Mouse (Mus musculus): ENCODE results near the gene Gm11060. TPM values are rescaled to one million over a fixed set of nuclear protein-coding genes. Genes with fewer than 3 reads are reported as not detected.

The Gm11060 gene
- not detected in 2 replicates for polyA plus RNA-seq (2015; fragmentation: Nextera tagmentation; extraction: Ambion mirVana)

- peaks cover 21% of the 10 kb centered on the region for H3K4me1 ChIP-seq
- ATAC-seq (ENCODE audit: insufficient number of reproducible peaks, low FRiP score, low TSS enrichment, low read depth): no peak
- H3K9me3 ChIP-seq: no peaks in the 10 kb centered on the region
- no peak within 1 kb of the TSS for H3K4me2 ChIP-seq
- H3K9ac ChIP-seq: no peak within 1 kb of the TSS
- WGBS: 84% methylated on average over 2 of the region's 2 CpGs
- H3K27ac ChIP-seq: no peak within 1 kb of the TSS
- no peak within 1 kb of the TSS for H3K4me3 ChIP-seq
- H3K36me3 ChIP-seq: no peaks in the 10 kb centered on the region
- H3K27me3 ChIP-seq: no peaks in the 10 kb centered on the region
Measured at GRCm38 (mm10) chr2:105091718-105092117, at the start of gene Gm11060. Gene Gm11060, plus strand, starts transcription at chr2:105092018.

GRCm38 (mm10) chr2:105043152-105043551 is 48.7 kb upstream of the Gm11060 start:
- no peaks in the 10 kb centered on the region for H3K36me3 ChIP-seq
- no peak overlapping the region for H3K9ac ChIP-seq
- no peak overlapping the region for H3K4me3 ChIP-seq
- ATAC-seq (ENCODE audit: insufficient number of reproducible peaks, low FRiP score, low TSS enrichment, low read depth): no peak
- no peaks in the 10 kb centered on the region for H3K27me3 ChIP-seq
- H3K4me1 ChIP-seq: no peaks in the 10 kb centered on the region
- no peak overlapping the region for H3K4me2 ChIP-seq
- H3K9me3 ChIP-seq: no peaks in the 10 kb centered on the region
- WGBS: 50% methylated on average over 4 of the region's 4 CpGs
- no peak overlapping the region for H3K27ac ChIP-seq

GRCm38 (mm10) chr2:105048301-105048700 is 43.5 kb upstream of the Gm11060 start:
- Histone ChIP-seq H3K27me3 (no peaks in the 10 kb centered on the region), H3K36me3 (no peaks in the 10 kb centered on the region), H3K4me1 (no peaks in the 10 kb centered on the region), H3K4me2 (no peak overlapping the region), H3K4me3 (no peak overlapping the region), H3K9ac (no peak overlapping the region), H3K27ac (no peak overlapping the region), H3K9me3 (no peaks in the 10 kb centered on the region)
- ATAC-seq (ENCODE audit: insufficient number of reproducible peaks, low FRiP score, low TSS enrichment, low read depth): no peak
- 50% methylated on average over 1 of the region's 1 CpGs for WGBS

GRCm38 (mm10) chr2:105055529-105055928 is 36.3 kb upstream of the Gm11060 start:
- WGBS: 74% methylated on average over 1 of the region's 1 CpGs
- H3K4me2 ChIP-seq: no peak overlapping the region
- no peaks in the 10 kb centered on the region for H3K27me3 ChIP-seq
- no peak for ATAC-seq (ENCODE audit: insufficient number of reproducible peaks, low FRiP score, low TSS enrichment, low read depth)
- H3K4me1 ChIP-seq: no peaks in the 10 kb centered on the region
- H3K9me3 ChIP-seq: no peaks in the 10 kb centered on the region
- no peaks in the 10 kb centered on the region for H3K36me3 ChIP-seq
- no peak overlapping the region for H3K27ac ChIP-seq
- H3K9ac ChIP-seq: no peak overlapping the region
- H3K4me3 ChIP-seq: no peak overlapping the region

- Histone ChIP-seq H3K9ac (no peak overlapping the region), H3K4me1 (no peaks in the 10 kb centered on the region), H3K27ac (no peak overlapping the region), H3K36me3 (no peaks in the 10 kb centered on the region), H3K9me3 (no peaks in the 10 kb centered on the region), H3K4me3 (no peak overlapping the region), H3K4me2 (no peak overlapping the region), H3K27me3 (no peaks in the 10 kb centered on the region)
- WGBS: 76% methylated on average over 7 of the region's 7 CpGs
- ATAC-seq (ENCODE audit: insufficient number of reproducible peaks, low FRiP score, low TSS enrichment, low read depth): no peak
Measured at GRCm38 (mm10) chr2:105058577-105059116, 33.2 kb upstream of the Gm11060 start.

- 52% methylated on average over 7 of the region's 7 CpGs for WGBS
- no peak for ATAC-seq (ENCODE audit: insufficient number of reproducible peaks, low FRiP score, low TSS enrichment, low read depth)
- no peaks in the 10 kb centered on the region for H3K4me1 ChIP-seq
- H3K4me2 ChIP-seq: no peak overlapping the region
- H3K27ac ChIP-seq: no peak overlapping the region
- H3K4me3 ChIP-seq: no peak overlapping the region
- no peaks in the 10 kb centered on the region for H3K9me3 ChIP-seq
- H3K36me3 ChIP-seq: no peaks in the 10 kb centered on the region
- no peaks in the 10 kb centered on the region for H3K27me3 ChIP-seq
- no peak overlapping the region for H3K9ac ChIP-seq
Measured at GRCm38 (mm10) chr2:105062741-105063372, 29.0 kb upstream of the Gm11060 start.

- no peaks in the 10 kb centered on the region for H3K36me3 ChIP-seq
- no peaks in the 10 kb centered on the region for H3K27me3 ChIP-seq
- 65% methylated on average over 4 of the region's 4 CpGs for WGBS
- H3K27ac ChIP-seq: no peak overlapping the region
- H3K9me3 ChIP-seq: no peaks in the 10 kb centered on the region
- no peak for ATAC-seq (ENCODE audit: insufficient number of reproducible peaks, low FRiP score, low TSS enrichment, low read depth)
- H3K4me3 ChIP-seq: no peak overlapping the region
- no peak overlapping the region for H3K4me2 ChIP-seq
- no peak overlapping the region for H3K9ac ChIP-seq
- H3K4me1 ChIP-seq: no peaks in the 10 kb centered on the region
Measured at GRCm38 (mm10) chr2:105072496-105072895, 19.3 kb upstream of the Gm11060 start.

GRCm38 (mm10) chr2:105074196-105074595 is 17.6 kb upstream of the Gm11060 start:
- ATAC-seq (ENCODE audit: insufficient number of reproducible peaks, low FRiP score, low TSS enrichment, low read depth): no peak
- WGBS: 43% methylated on average over 4 of the region's 4 CpGs
- H3K9ac ChIP-seq: no peak overlapping the region

GRCm38 (mm10) chr2:105075809-105076208 is 16.0 kb upstream of the Gm11060 start:
- Histone ChIP-seq H3K9me3 (no peaks in the 10 kb centered on the region), H3K4me1 (no peaks in the 10 kb centered on the region), H3K27me3 (no peaks in the 10 kb centered on the region), H3K4me2 (no peak overlapping the region), H3K36me3 (no peaks in the 10 kb centered on the region), H3K27ac (no peak overlapping the region), H3K9ac (no peak overlapping the region), H3K4me3 (no peak overlapping the region)
- WGBS: 47% methylated on average over 5 of the region's 5 CpGs
- no peak for ATAC-seq (ENCODE audit: insufficient number of reproducible peaks, low FRiP score, low TSS enrichment, low read depth)

More at GRCm38 (mm10) chr2:105074196-105074595, 17.6 kb upstream of the Gm11060 start:
- H3K4me3 ChIP-seq: no peak overlapping the region
- no peaks in the 10 kb centered on the region for H3K4me1 ChIP-seq
- H3K9me3 ChIP-seq: no peaks in the 10 kb centered on the region
- H3K27ac ChIP-seq: no peak overlapping the region
- H3K27me3 ChIP-seq: no peaks in the 10 kb centered on the region
- no peaks in the 10 kb centered on the region for H3K36me3 ChIP-seq
- H3K4me2 ChIP-seq: no peak overlapping the region

- Histone ChIP-seq H3K9me3 (no peaks in the 10 kb centered on the region), H3K36me3 (no peaks in the 10 kb centered on the region), H3K4me1 (no peaks in the 10 kb centered on the region), H3K27me3 (no peaks in the 10 kb centered on the region), H3K9ac (no peak overlapping the region), H3K4me3 (no peak overlapping the region), H3K4me2 (no peak overlapping the region), H3K27ac (no peak overlapping the region)
- 67% methylated on average over 7 of the region's 7 CpGs for WGBS
- no peak for ATAC-seq (ENCODE audit: insufficient number of reproducible peaks, low FRiP score, low TSS enrichment, low read depth)
Measured at GRCm38 (mm10) chr2:105077151-105077550, 14.7 kb upstream of the Gm11060 start.

- Histone ChIP-seq H3K4me1 (no peaks in the 10 kb centered on the region), H3K36me3 (no peaks in the 10 kb centered on the region), H3K9ac (no peak overlapping the region), H3K4me3 (no peak overlapping the region), H3K27me3 (no peaks in the 10 kb centered on the region), H3K9me3 (no peaks in the 10 kb centered on the region), H3K4me2 (no peak overlapping the region), H3K27ac (no peak overlapping the region)
- no peak for ATAC-seq (ENCODE audit: insufficient number of reproducible peaks, low FRiP score, low TSS enrichment, low read depth)
- WGBS: 39% methylated on average over 9 of the region's 9 CpGs
Measured at GRCm38 (mm10) chr2:105082256-105082790, 9.5 kb upstream of the Gm11060 start.

- Histone ChIP-seq H3K36me3 (no peaks in the 10 kb centered on the region), H3K4me3 (no peak overlapping the region), H3K9me3 (no peaks in the 10 kb centered on the region), H3K27ac (no peak overlapping the region), H3K27me3 (no peaks in the 10 kb centered on the region), H3K4me2 (no peak overlapping the region), H3K9ac (no peak overlapping the region), H3K4me1 (peaks cover 5% of the 10 kb centered on the region)
- ATAC-seq (ENCODE audit: insufficient number of reproducible peaks, low FRiP score, low TSS enrichment, low read depth): no peak
- 75% methylated on average over 4 of the region's 4 CpGs for WGBS
Measured at GRCm38 (mm10) chr2:105084035-105084434, 7.8 kb upstream of the Gm11060 start.

All from limb, embryonic 15.5 days (tissue).